Mouse (Mus musculus) urinary bladder, postnatal 14 days (tissue): ENCODE measurements around the gene Adgrg5.

Experiments
- DNase-seq: peaks from one replicate; pipeline ENCODE4 v3.0.0; 2021; ENCODE audit warnings: low spot score

Gene Adgrg5

GRCm38 (mm10) chr8:94967554-94967953 lies 44.1 kb downstream of the Adgrg5 start:
- peak; percentile 81 for DNase-seq

- DNase-seq: no peak
Observed at GRCm38 (mm10) chr8:94973270-94973669, 49.8 kb downstream of the Adgrg5 start.

- no peak for DNase-seq
Observed at GRCm38 (mm10) chr8:94973786-94974185, 50.3 kb downstream of the Adgrg5 start.

- no peak for DNase-seq
Observed at GRCm38 (mm10) chr8:94974467-94975165, 51.1 kb downstream of the Adgrg5 start, which contains the start of gene Adgrg1. Gene Adgrg1, plus strand, starts transcription at chr8:94974751.

GRCm38 (mm10) chr8:94976651-94977417 lies 53.3 kb downstream of the Adgrg5 start:
- peak; percentile 77 for DNase-seq

GRCm38 (mm10) chr8:94978131-94978530 lies 54.6 kb downstream of the Adgrg5 start:
- DNase-seq: no peak

- no peak for DNase-seq
Observed at GRCm38 (mm10) chr8:94978593-94979319, 55.3 kb downstream of the Adgrg5 start.

GRCm38 (mm10) chr8:94980176-94980575 lies 56.7 kb downstream of the Adgrg5 start:
- DNase-seq: no peak

- no peak for DNase-seq
Observed at GRCm38 (mm10) chr8:94980976-94981375, 57.5 kb downstream of the Adgrg5 start.

- DNase-seq: no peak
Observed at GRCm38 (mm10) chr8:94981848-94982247, 58.4 kb downstream of the Adgrg5 start.

- DNase-seq: no peak
Observed at GRCm38 (mm10) chr8:94983146-94983545, 59.7 kb downstream of the Adgrg5 start.

- DNase-seq: peak; percentile 70
Observed at GRCm38 (mm10) chr8:94983881-94984516, 60.5 kb downstream of the Adgrg5 start.

GRCm38 (mm10) chr8:94985023-94985422 lies 61.5 kb downstream of the Adgrg5 start:
- no peak for DNase-seq

GRCm38 (mm10) chr8:94986676-94987075 lies 63.2 kb downstream of the Adgrg5 start:
- DNase-seq: no peak

- no peak for DNase-seq
Observed at GRCm38 (mm10) chr8:94987553-94987952, 64.1 kb downstream of the Adgrg5 start.

- DNase-seq: no peak
Observed at GRCm38 (mm10) chr8:94988619-94989018, 65.1 kb downstream of the Adgrg5 start.

GRCm38 (mm10) chr8:94989711-94990110 lies 66.2 kb downstream of the Adgrg5 start:
- DNase-seq: no peak

- DNase-seq: no peak
Observed at GRCm38 (mm10) chr8:94990598-94991453, 67.3 kb downstream of the Adgrg5 start.

GRCm38 (mm10) chr8:94991454-94991994 lies 68.0 kb downstream of the Adgrg5 start:
- no peak for DNase-seq

GRCm38 (mm10) chr8:94992010-94992409 lies 68.5 kb downstream of the Adgrg5 start:
- DNase-seq: no peak

- DNase-seq: peak; percentile 39
Observed at GRCm38 (mm10) chr8:94992534-94992933, 69.0 kb downstream of the Adgrg5 start.
